Mouse (Mus musculus): ENCODE results near the gene Slc20a1. TPM values are rescaled to one million over a fixed set of nuclear protein-coding genes. Genes with fewer than 3 reads are reported as not detected.

Slc20a1 gene
- total RNA-seq, 2 experiments from 2014 or later: 16.1 to 20.3 TPM

DNA sequence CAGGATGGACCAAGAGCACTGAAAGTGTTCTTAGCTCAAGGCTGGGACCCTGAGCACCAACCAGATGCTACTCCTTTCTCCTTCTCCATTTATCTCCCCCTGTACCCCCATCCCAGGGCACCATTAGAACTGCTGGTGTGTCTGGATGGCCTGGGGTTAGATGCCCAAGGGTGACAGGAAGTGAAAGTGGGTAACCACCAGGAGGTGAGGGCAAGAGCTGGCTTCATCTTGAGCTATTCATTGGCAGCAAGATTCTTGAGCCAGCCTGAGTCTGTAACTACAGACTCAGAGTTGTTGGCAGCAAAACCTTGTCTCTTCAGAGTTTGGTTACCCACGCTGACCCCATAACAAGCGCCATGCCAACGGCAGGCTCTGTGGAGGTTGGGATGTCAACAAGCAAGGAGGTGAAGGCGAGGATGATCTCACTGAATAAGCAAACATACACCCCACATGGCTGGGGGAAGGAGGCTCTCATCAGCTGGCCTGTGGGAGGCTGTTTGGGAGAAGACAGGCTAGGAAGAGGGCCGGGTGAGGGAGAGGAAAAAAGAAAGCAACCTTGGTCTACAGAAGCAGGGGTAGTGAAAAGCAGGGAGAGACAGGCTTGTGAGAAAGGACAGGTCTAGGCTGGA lies 12.2 kb upstream of the Slc20a1 start:
- no peak for DNase-seq

- DNase-seq: no peak
Measured at GRCm38 (mm10) chr2:129192392-129193150, 6.0 kb upstream of the Slc20a1 start.

- no peak for DNase-seq
Measured at GRCm38 (mm10) chr2:129196317-129196716, 2.2 kb upstream of the Slc20a1 start.

GRCm38 (mm10) chr2:129197197-129197596 lies 1.4 kb upstream of the Slc20a1 start:
- no peak for DNase-seq

GRCm38 (mm10) chr2:129197843-129198435 lies 625 bp upstream of the Slc20a1 start:
- no peak for DNase-seq

DNA sequence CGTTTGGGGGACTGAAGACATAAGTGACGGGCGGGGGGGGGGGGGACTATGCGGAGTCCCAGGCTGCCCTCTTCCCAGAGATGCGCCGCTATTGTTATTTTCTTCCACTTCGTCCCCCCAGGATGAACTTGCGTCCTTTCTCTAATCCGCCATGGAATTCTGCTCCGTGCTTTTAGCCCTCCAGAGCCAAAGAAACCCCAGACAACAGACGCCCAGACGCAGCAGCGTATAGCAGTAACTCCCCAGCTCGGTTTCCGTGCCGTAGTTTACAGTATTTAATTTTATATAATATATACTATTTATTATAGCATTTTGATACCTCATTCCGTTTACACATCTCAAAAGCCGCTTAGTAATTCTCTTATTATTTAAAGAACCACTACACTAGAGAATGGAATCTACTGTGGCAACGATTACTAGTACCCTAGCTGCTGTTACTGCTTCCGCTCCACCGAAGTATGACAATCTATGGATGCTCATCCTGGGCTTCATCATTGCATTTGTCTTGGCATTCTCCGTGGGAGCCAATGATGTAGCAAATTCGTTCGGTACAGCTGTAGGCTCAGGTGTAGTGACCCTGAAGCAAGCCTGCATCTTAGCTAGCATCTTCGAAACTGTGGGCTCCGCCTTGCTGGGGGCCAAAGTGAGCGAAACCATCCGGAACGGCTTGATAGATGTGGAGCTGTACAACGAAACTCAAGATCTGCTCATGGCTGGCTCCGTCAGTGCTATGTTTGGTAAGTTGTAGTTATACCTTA lies 943 bp downstream of the Slc20a1 start:
- DNase-seq: no peak

GRCm38 (mm10) chr2:129205000-129205399 lies 6.4 kb downstream of the Slc20a1 start:
- no peak for DNase-seq

DNA sequence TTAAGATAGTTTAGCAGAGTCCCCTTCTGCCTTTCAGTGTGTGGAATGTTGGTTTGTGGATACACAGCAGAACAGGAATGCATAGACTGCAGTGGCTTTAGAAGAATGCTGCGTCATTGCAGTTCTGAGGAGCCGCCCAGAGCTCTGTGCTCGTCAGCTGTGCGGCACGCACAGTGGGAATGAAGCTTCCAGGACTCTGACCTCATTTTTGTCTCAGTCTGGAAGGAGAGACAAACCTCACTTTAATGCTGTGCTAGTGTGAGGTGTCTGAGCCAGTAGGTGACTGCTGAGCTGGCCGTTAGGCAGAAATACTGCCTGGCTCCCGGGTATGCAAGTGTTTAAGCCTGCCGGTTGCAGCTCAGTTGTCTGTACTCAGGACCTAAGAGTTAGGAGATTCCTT lies 8.3 kb downstream of the Slc20a1 start:
- DNase-seq: no peak

GRCm38 (mm10) chr2:129208181-129208746 lies 9.7 kb downstream of the Slc20a1 start:
- DNase-seq: no peak

GRCm38 (mm10) chr2:129210089-129210749 lies 11.7 kb downstream of the Slc20a1 start:
- DNase-seq: peak; percentile 5 to 25

- no peak for DNase-seq
Measured at GRCm38 (mm10) chr2:129211255-129211654, 12.7 kb downstream of the Slc20a1 start.

DNA sequence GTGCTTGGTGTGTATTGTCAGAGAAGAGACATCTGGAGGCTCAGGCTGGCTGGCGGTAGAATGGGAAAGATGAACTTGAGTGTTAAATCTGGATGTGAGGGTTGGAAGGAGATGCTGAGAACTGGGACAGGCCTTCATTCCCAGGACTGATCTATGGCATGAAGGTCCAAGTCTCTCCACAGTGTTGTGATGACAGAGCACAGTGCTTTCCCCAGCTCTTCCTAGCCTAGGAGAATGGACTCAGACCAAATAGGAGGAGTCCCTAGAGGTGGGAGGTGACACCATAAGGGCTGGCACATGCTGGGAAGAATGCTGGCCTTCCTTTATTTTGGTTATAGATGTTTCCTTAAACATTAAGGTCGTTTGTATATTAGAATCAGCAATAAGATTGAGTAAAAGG lies 13.4 kb downstream of the Slc20a1 start:
- DNase-seq: no peak

GRCm38 (mm10) chr2:129212566-129212965 lies 14.0 kb downstream of the Slc20a1 start:
- no peak for DNase-seq

DNA sequence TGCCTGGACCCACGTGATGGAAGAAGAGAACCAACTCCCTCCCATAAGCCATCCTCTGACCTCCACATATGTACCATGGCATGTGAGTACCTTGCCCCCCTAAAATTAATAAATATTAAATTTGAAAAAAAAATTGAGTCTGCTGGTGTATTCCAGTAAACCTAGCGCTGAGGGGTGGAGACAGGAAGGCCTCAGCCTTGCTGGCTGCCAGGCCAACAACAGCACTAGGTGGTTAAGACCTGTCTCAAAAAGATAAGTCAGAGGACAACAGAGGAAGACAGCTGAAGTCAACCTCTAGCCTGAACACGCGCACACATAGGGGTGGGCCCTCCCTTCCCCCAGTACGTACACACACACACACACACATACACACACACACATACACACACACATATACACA lies 16.2 kb downstream of the Slc20a1 start:
- DNase-seq: no peak

DNA sequence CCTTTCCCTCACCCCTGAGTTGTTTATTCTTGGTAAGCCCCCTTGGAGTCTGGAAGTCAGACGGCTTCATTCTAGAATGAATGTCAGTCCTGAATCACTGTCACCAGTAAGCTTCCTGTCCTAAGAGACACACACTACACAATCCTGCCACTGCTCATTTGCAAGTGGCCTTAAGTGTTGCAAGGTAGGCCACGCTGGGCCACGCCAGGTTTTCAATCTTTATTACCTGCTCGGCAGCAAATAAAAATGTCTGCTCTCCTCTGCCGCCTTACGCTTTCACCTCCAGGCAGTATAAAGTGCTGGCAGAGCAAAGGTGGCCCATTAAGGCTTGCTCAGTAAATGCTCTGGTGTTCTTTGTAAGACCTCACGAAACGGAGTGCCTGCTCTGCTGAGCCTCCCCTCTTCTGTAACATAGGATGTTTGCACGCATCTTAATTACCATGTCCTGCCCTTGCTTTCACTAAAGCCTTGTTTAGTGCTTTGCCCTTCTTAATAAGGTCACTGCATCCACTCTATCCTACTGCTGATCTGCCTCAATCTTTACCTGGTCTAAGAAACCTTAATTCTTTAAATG lies 19.1 kb downstream of the Slc20a1 start:
- no peak for DNase-seq

DNA sequence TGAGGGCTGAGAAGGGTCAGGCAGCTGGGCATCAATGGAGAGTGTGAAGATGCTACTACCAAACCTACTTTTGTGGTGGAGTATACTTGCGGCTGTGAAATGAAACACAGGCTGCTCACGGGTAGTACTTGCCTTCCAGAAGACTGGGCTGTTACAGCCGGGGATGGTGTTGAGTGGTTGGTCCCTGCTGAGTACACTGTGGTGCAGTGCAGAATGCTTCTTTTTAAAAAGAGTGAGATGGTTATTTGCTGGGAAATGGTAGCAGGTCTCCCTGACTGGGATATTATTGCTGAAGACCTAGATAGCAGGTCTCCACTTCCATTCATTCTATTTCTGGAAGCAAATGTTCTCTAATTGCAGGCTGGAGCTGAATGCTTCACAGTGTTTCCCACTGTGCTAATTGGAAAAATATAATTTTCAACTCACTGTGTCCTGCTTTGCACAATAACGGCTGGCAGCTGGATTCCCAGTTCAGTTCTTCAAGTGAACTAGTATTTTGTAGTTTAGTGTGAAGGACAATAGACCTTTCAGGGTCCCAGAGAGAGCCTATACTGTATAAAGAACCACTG lies 20.1 kb downstream of the Slc20a1 start:
- no peak for DNase-seq

- DNase-seq: no peak
Measured at GRCm38 (mm10) chr2:129221097-129221632, 22.6 kb downstream of the Slc20a1 start.

GRCm38 (mm10) chr2:129224178-129224577 lies 25.6 kb downstream of the Slc20a1 start:
- no peak for DNase-seq

DNA sequence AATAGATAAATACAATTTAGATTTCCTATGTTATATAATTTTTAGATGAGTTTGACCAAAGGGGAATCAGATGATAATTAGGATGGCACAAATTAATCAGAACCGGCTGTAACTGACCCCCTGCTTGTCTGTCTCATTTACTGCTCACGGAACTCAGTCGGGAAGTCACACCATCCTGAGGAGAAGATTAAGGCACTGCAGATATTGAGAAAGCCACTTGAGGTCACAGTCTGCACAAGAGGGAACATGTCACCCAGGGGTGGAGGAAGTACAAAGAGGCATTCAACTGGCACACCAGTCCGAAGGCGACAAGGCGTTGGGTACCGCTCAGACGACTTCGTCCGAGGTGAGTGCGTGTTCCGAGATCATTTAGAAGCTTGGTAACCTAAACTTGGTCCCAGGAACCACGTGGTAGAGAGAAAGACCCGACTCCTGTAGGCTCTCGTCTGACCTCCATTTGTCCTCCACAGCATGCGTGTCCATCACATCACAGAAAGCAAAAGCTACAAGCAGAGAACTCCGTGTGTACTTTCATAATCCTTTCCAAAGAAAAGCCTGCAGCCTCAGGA lies 26.8 kb downstream of the Slc20a1 start:
- no peak for DNase-seq

DNA sequence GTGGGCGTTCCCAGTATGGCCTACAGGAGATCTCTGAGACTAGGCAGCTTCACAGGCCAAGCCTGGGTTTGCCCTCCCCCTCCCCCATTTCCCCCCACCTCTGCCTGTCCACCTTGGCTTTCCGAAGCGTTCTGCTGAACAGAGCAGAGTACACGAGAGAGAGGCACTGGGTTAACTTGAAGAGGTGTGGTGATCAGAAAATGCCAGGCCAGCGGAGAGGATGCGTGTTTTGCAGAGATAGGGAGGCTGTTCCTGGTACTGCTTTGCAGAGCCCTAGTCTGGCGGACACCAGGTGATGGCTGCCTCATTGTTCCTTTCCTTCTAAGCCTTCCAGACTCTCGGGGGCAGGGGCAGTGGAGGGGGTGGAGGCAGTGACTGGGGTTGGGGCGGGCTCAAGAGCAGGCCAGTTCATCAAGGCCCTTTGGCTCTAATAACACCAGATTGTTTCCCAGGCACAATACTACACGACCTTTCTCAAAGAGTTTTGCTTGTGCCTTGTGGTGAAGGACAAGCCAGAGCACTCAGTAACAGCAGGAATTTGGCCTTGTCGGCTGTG lies 27.8 kb downstream of the Slc20a1 start:
- peak; percentile 20 to 27 for DNase-seq

All from adrenal gland, postnatal 36 days (tissue).